Mouse (Mus musculus): Measurements from ENCODE around the gene Inip. TPM values are rescaled to one million over a fixed set of nuclear protein-coding genes. Genes with fewer than 3 reads are reported as not detected.
A peak's percentile ranks its signal among the peaks of the same experiment; 100 is the strongest.

Inip gene
- polyA plus RNA-seq (2012; rRNA removed): 9.8 and 10.1 TPM in 2 replicates

DNA sequence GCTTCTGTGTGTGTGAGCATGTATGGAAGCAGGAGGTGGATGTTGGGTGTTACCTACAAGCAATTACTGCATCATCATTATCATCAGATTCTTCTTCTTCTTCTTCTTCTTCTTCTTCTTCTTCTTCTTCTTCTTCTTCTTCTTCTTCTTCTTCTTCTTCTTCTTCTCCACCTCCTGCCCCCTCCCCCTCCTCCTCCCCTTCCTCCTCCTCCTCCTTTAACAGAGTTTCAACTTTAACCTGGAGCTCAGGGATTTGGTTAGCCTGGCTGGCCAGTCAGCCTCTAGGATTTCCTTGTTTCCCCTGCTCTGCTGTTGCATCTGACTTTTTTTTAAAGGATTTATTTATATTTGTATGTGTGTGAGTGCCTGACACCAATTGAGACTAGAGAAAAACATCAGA lies at the start of gene Inip:
Gene Inip, minus strand, starts transcription at position 101 of the 400 bp plus-strand sequence.
- H3K4me3 ChIP-seq (ENCODE audit: extremely low read depth, insufficient read depth, insufficient read length): no peak within 1 kb of the TSS
- no peaks in the 10 kb centered on the region for H3K27me3 ChIP-seq (ENCODE audit: control insufficient read depth, insufficient read depth, low read length)
- H3K27ac ChIP-seq (ENCODE audit: insufficient read depth, low read length): peak within 1 kb of the TSS; percentile 56
- DNase-seq (ENCODE audit: low read depth in 1 of 2, low spot score in 2 of 2): no peak
- H3K36me3 ChIP-seq (ENCODE audit: control insufficient read depth, insufficient read depth, low read length): no peaks in the 10 kb centered on the region
- no peak for TF ChIP-seq CTCF (IDR thresholded peaks at IDR 0.05; ENCODE audit: extremely low read depth, insufficient read depth, insufficient read length, insufficient replicate concordance)
- TF ChIP-seq POLR2A (IDR thresholded peaks at IDR 0.05; ENCODE audit: low read depth, low read length): no peak
- peaks cover 12% of the 10 kb centered on the region; the same call in 1 of the 2 replicates for H3K4me1 ChIP-seq (ENCODE audit: control insufficient read depth, insufficient read depth, insufficient read length)

DNA sequence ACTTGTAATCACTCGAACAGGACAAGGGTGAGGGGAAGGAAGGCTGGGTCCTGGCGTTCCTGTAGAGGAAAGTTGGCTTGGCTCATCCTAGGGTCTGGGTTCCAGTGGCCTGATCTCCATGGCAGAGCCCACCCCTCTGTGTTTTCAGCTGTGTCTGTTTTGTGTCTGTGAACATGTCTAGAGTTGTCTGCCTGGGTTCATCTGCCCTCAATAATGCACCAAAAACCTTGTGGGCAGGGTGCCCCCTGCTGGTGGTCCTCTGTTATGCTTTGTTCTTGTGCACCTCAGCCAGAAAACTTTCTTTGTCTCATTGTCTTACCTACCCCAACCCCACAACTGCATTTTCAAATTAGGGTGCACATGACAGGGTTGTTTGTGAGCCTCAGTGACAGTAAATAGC lies 48.8 kb upstream of the Inip start:
- Histone ChIP-seq H3K4me3 (ENCODE audit: extremely low read depth, insufficient read depth, insufficient read length) (no peak overlapping the region), H3K27ac (ENCODE audit: insufficient read depth, low read length) (no peak overlapping the region), H3K36me3 (ENCODE audit: control insufficient read depth, insufficient read depth, low read length) (no peaks in the 10 kb centered on the region), H3K27me3 (ENCODE audit: control insufficient read depth, insufficient read depth, low read length) (no peaks in the 10 kb centered on the region), H3K4me1 (ENCODE audit: control insufficient read depth, insufficient read depth, insufficient read length) (peaks cover 5% of the 10 kb centered on the region)
- TF ChIP-seq CTCF (IDR thresholded peaks at IDR 0.05; ENCODE audit: extremely low read depth, insufficient read depth, insufficient read length, insufficient replicate concordance) (peak; percentile 80; the same call in 1 of the 2 replicates), POLR2A (IDR thresholded peaks at IDR 0.05; ENCODE audit: low read depth, low read length) (no peak)
- 73% methylated on average over 2 of the region's 2 CpGs for WGBS
- peak; percentile 47 to 81 for DNase-seq (ENCODE audit: low read depth in 1 of 2, low spot score in 2 of 2)

DNA sequence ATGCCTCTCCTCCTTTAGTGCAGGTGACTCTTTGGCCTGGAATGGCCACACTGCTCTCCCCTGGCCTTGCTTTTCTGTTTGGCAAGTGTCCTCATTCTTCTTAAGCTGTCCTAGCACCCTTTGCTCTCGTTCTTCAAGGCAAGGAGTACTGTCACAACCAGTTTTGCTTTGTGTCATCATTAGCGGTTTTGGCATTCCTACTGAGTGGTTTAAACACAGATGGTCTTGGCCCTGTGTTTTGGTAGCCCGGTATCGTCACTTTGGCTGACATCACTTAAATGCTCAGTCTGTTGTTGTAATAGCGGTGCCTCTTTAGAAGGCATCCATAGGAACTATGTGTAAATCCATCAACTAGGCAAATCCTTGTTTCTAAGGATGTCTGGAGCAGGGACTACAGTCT lies 46.1 kb upstream of the Inip start:
- 87% methylated on average over 5 of the region's 5 CpGs for WGBS
- TF ChIP-seq POLR2A (IDR thresholded peaks at IDR 0.05; ENCODE audit: low read depth, low read length): no peak
- no peak for TF ChIP-seq CTCF (IDR thresholded peaks at IDR 0.05; ENCODE audit: extremely low read depth, insufficient read depth, insufficient read length, insufficient replicate concordance)
- H3K4me1 ChIP-seq (ENCODE audit: control insufficient read depth, insufficient read depth, insufficient read length): peaks cover 21% of the 10 kb centered on the region; the same call in 1 of the 2 replicates
- no peaks in the 10 kb centered on the region for H3K27me3 ChIP-seq (ENCODE audit: control insufficient read depth, insufficient read depth, low read length)
- H3K4me3 ChIP-seq (ENCODE audit: extremely low read depth, insufficient read depth, insufficient read length): no peak overlapping the region
- H3K36me3 ChIP-seq (ENCODE audit: control insufficient read depth, insufficient read depth, low read length): no peaks in the 10 kb centered on the region
- no peak for DNase-seq (ENCODE audit: low read depth in 1 of 2, low spot score in 2 of 2)
- no peak overlapping the region for H3K27ac ChIP-seq (ENCODE audit: insufficient read depth, low read length)

GRCm38 (mm10) chr4:59845245-59845637 lies 43.9 kb upstream of the Inip start:
- Histone ChIP-seq H3K27ac (ENCODE audit: insufficient read depth, low read length) (peak overlapping the region; percentile 63; the same call in 1 of the 2 replicates), H3K4me1 (ENCODE audit: control insufficient read depth, insufficient read depth, insufficient read length) (peaks cover 24% of the 10 kb centered on the region; the same call in 1 of the 2 replicates), H3K36me3 (ENCODE audit: control insufficient read depth, insufficient read depth, low read length) (no peaks in the 10 kb centered on the region), H3K4me3 (ENCODE audit: extremely low read depth, insufficient read depth, insufficient read length) (no peak overlapping the region), H3K27me3 (ENCODE audit: control insufficient read depth, insufficient read depth, low read length) (no peaks in the 10 kb centered on the region)
- 8% methylated on average over 3 of the region's 3 CpGs for WGBS
- DNase-seq (ENCODE audit: low read depth in 1 of 2, low spot score in 2 of 2): no peak
- TF ChIP-seq CTCF (IDR thresholded peaks at IDR 0.05; ENCODE audit: extremely low read depth, insufficient read depth, insufficient read length, insufficient replicate concordance) (no peak), POLR2A (IDR thresholded peaks at IDR 0.05; ENCODE audit: low read depth, low read length) (no peak)

- H3K4me3 ChIP-seq (ENCODE audit: extremely low read depth, insufficient read depth, insufficient read length): no peak overlapping the region
- TF ChIP-seq CTCF (IDR thresholded peaks at IDR 0.05; ENCODE audit: extremely low read depth, insufficient read depth, insufficient read length, insufficient replicate concordance): no peak
- TF ChIP-seq POLR2A (IDR thresholded peaks at IDR 0.05; ENCODE audit: low read depth, low read length): no peak
- H3K36me3 ChIP-seq (ENCODE audit: control insufficient read depth, insufficient read depth, low read length): no peaks in the 10 kb centered on the region
- WGBS: 16% methylated on average over 15 of the region's 15 CpGs
- H3K4me1 ChIP-seq (ENCODE audit: control insufficient read depth, insufficient read depth, insufficient read length): peaks cover 24% of the 10 kb centered on the region; the same call in 1 of the 2 replicates
- H3K27me3 ChIP-seq (ENCODE audit: control insufficient read depth, insufficient read depth, low read length): no peaks in the 10 kb centered on the region
- DNase-seq (ENCODE audit: low read depth in 1 of 2, low spot score in 2 of 2): peak in 1 of 2 experiments; percentile 15
- H3K27ac ChIP-seq (ENCODE audit: insufficient read depth, low read length): peak overlapping the region; percentile 63
These were observed 43.3 kb upstream of the Inip start for GRCm38 (mm10) chr4:59844460-59845244.

- TF ChIP-seq CTCF (IDR thresholded peaks at IDR 0.05; ENCODE audit: extremely low read depth, insufficient read depth, insufficient read length, insufficient replicate concordance): no peak
- TF ChIP-seq POLR2A (IDR thresholded peaks at IDR 0.05; ENCODE audit: low read depth, low read length): no peak
- H3K4me1 ChIP-seq (ENCODE audit: control insufficient read depth, insufficient read depth, insufficient read length): peaks cover 12% of the 10 kb centered on the region
These were observed 36.3 kb upstream of the Inip start for GRCm38 (mm10) chr4:59837659-59838058.

GRCm38 (mm10) chr4:59832810-59833209 lies 31.4 kb upstream of the Inip start:
- Histone ChIP-seq H3K36me3 (ENCODE audit: control insufficient read depth, insufficient read depth, low read length) (peaks cover 4% of the 10 kb centered on the region; the same call in 1 of the 2 replicates), H3K4me1 (ENCODE audit: control insufficient read depth, insufficient read depth, insufficient read length) (peaks cover 7% of the 10 kb centered on the region), H3K27ac (ENCODE audit: insufficient read depth, low read length) (no peak overlapping the region), H3K27me3 (ENCODE audit: control insufficient read depth, insufficient read depth, low read length) (no peaks in the 10 kb centered on the region), H3K4me3 (ENCODE audit: extremely low read depth, insufficient read depth, insufficient read length) (no peak overlapping the region)
- no peak for TF ChIP-seq POLR2A (IDR thresholded peaks at IDR 0.05; ENCODE audit: low read depth, low read length)
- no peak for TF ChIP-seq CTCF (IDR thresholded peaks at IDR 0.05; ENCODE audit: extremely low read depth, insufficient read depth, insufficient read length, insufficient replicate concordance)
- no peak for DNase-seq (ENCODE audit: low read depth in 1 of 2, low spot score in 2 of 2)
- 50% methylated on average over 6 of the region's 6 CpGs for WGBS

More at GRCm38 (mm10) chr4:59837659-59838058, 36.3 kb upstream of the Inip start:
- Histone ChIP-seq H3K4me3 (ENCODE audit: extremely low read depth, insufficient read depth, insufficient read length) (no peak overlapping the region), H3K27ac (ENCODE audit: insufficient read depth, low read length) (peak overlapping the region; percentile 20; the same call in 1 of the 2 replicates), H3K36me3 (ENCODE audit: control insufficient read depth, insufficient read depth, low read length) (peaks cover 4% of the 10 kb centered on the region; the same call in 1 of the 2 replicates), H3K27me3 (ENCODE audit: control insufficient read depth, insufficient read depth, low read length) (no peaks in the 10 kb centered on the region)
- 52% methylated on average over 7 of the region's 7 CpGs for WGBS
- DNase-seq (ENCODE audit: low read depth in 1 of 2, low spot score in 2 of 2): no peak

Measured in spleen, adult 2 months (tissue).